Comparison of ENCODE assay signal across 13 mouse cellular contexts in the genomic region with DNA sequence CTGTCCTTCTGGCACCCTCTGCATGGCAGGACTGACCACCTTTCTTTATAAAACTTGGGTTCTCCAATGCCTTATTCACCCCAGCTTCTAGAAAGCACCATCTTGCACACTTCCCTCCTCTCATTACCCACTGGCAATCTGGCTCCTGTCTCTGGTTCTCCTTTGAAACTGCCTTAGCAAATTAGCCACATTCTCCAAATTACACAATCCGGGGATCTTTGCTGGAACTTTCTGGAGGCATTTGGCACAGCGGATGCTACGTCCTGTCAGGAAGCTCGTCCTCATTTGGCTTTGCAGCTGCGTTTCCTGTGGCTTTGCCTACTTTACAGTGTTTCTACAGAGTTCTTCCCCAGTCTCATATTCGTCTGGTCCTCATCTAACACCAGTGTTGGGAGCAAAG. TPM values are rescaled to one million over a fixed set of nuclear protein-coding genes. Genes with fewer than 3 reads are reported as not detected.
DNase-seq lines count a peak whose midpoint lies in the region; ATAC-seq and TF ChIP-seq lines count a peak whose summit lies in the region.
"Had no signal": no experiment of that assay in that cellular context is flagged by ENCODE, and none has a peak within 500 bp of the region (broad histone marks: within the 10 kb centered on the region; RNA-seq: fewer than 3 reads in every experiment).

No protein-coding gene starts in this region.

- peak; percentile 97 for DNase-seq in heart, adult 11 months
- DNase-seq in thymus, adult 2 months = peak; percentile 17
- no peak for DNase-seq in thymus, adult 18-20 months
- DNase-seq in kidney, postnatal 25 days = peak; percentile 44 to 57
- no peak for DNase-seq in neural tube, embryonic 10.5 days (ENCODE audit: extremely low spot score, low spot score)
- DNase-seq in frontal cortex, adult 2 months (ENCODE audit: extremely low spot score in 1 of 2, low spot score in 1 of 2) = no peak
- DNase-seq: cerebellum, adult 8-10 months; liver, postnatal 0 days had no signal

- no peaks in the 10 kb centered on the region for H3K9me3 ChIP-seq in heart, embryonic 12.5 days (replicated peaks)
- H3K9me3 ChIP-seq: forebrain, embryonic 12.5 days; heart, embryonic 15.5 days; limb, embryonic 10.5 days had no signal

- no peak overlapping the region for H3K4me3 ChIP-seq in heart, embryonic 12.5 days
- H3K4me3 ChIP-seq in thymus, adult 2 months (ENCODE audit: control insufficient read depth, insufficient read depth, low read length) = no peak overlapping the region
- H3K4me3 ChIP-seq in small intestine, adult 2 months (ENCODE audit: low read depth, low read length) = no peak overlapping the region
- H3K4me3 ChIP-seq: forebrain, embryonic 12.5 days; heart, embryonic 15.5 days; limb, embryonic 10.5 days had no signal

- no peak overlapping the region for H3K4me2 ChIP-seq in heart, embryonic 12.5 days
- H3K4me2 ChIP-seq: forebrain, embryonic 12.5 days; heart, embryonic 15.5 days had no signal

- H3K27me3 ChIP-seq in heart, embryonic 12.5 days (replicated peaks) = peaks cover 3% of the 10 kb centered on the region; the same call in 1 of the 2 replicates
- no peaks in the 10 kb centered on the region for H3K27me3 ChIP-seq in thymus, adult 2 months (ENCODE audit: control insufficient read depth, insufficient read depth, low read length)
- H3K27me3 ChIP-seq in small intestine, adult 2 months (ENCODE audit: control insufficient read depth, insufficient read depth, low read length) = no peaks in the 10 kb centered on the region
- H3K27me3 ChIP-seq: heart, embryonic 15.5 days had no signal

- 60% methylated on average over 6 of the region's 6 CpGs for WGBS in heart, embryonic 12.5 days
- WGBS in thymus, adult 2 months = 10% methylated on average over 6 of the region's 6 CpGs
- WGBS in small intestine, adult 2 months = 80% methylated on average over 6 of the region's 6 CpGs

- H3K4me1 ChIP-seq in heart, embryonic 12.5 days (replicated peaks) = peaks cover 11% of the 10 kb centered on the region; the same call in 1 of the 2 replicates
- H3K4me1 ChIP-seq in thymus, adult 2 months (replicated peaks; ENCODE audit: control insufficient read depth, insufficient read depth, low read length) = peaks cover 4% of the 10 kb centered on the region
- H3K4me1 ChIP-seq in small intestine, adult 2 months (ENCODE audit: control insufficient read depth, insufficient read depth, insufficient read length, low read length) = peaks cover 3% of the 10 kb centered on the region; the same call in 1 of the 2 replicates
- H3K4me1 ChIP-seq: forebrain, embryonic 12.5 days; heart, embryonic 15.5 days; limb, embryonic 10.5 days had no signal

- no peak for ATAC-seq in heart, embryonic 12.5 days (ENCODE audit: insufficient number of reproducible peaks, low FRiP score)
- ATAC-seq: liver, postnatal 0 days had no signal

- no peak for TF ChIP-seq CTCF in thymus, adult 2 months (IDR thresholded peaks at IDR 0.05; ENCODE audit: borderline replicate concordance, control insufficient read depth, extremely low read depth, insufficient read depth, low read length, poor library complexity)
- TF ChIP-seq CTCF in small intestine, adult 2 months (IDR thresholded peaks at IDR 0.05; ENCODE audit: extremely low read depth, insufficient read length, insufficient replicate concordance, low read depth, low read length) = no peak

- TF ChIP-seq POLR2A in thymus, adult 2 months (IDR thresholded peaks at IDR 0.05; ENCODE audit: control insufficient read depth, extremely low read depth, insufficient read depth, low read length, poor library complexity) = no peak
- TF ChIP-seq POLR2A in small intestine, adult 2 months (IDR thresholded peaks at IDR 0.05; ENCODE audit: low read depth, low read length) = no peak

- H3K36me3 ChIP-seq in heart, embryonic 12.5 days = no peaks in the 10 kb centered on the region
- no peaks in the 10 kb centered on the region for H3K36me3 ChIP-seq in thymus, adult 2 months (ENCODE audit: control insufficient read depth, insufficient read depth, low read length)
- no peaks in the 10 kb centered on the region for H3K36me3 ChIP-seq in small intestine, adult 2 months (ENCODE audit: control insufficient read depth, insufficient read depth, low read length)
- H3K36me3 ChIP-seq: forebrain, embryonic 12.5 days; heart, embryonic 15.5 days; limb, embryonic 10.5 days had no signal

- H3K27ac ChIP-seq in heart, embryonic 12.5 days (ENCODE audit: poor library complexity, severe bottlenecking) = no peak overlapping the region
- H3K27ac ChIP-seq in thymus, adult 2 months (ENCODE audit: control insufficient read depth, insufficient read depth, low read length) = no peak overlapping the region
- peak overlapping the region; percentile 51; the same call in 1 of the 2 replicates for H3K27ac ChIP-seq in small intestine, adult 2 months (ENCODE audit: insufficient read depth, low read depth, low read length)
- H3K27ac ChIP-seq: forebrain, embryonic 12.5 days; heart, embryonic 15.5 days; limb, embryonic 10.5 days had no signal

- H3K9ac ChIP-seq in heart, embryonic 12.5 days = no peak overlapping the region
- H3K9ac ChIP-seq: forebrain, embryonic 12.5 days; heart, embryonic 15.5 days; liver, postnatal 0 days had no signal

RNA-seq across cellular contexts. Expression of a gene that starts 6.7 kb away (rescaled TPM):
- polyA plus RNA-seq in heart, embryonic 12.5 days (2016; fragmentation: Nextera tagmentation; extraction: Ambion mirVana) = 10.1 and 12.1 TPM in 2 replicates
- polyA plus RNA-seq in thymus, adult 2 months (2012; rRNA removed) = 50.8 and 51.7 TPM in 2 replicates
- 16.9 and 18.5 TPM in 2 replicates for polyA plus RNA-seq in small intestine, adult 2 months (2012; rRNA removed)
- polyA plus RNA-seq in frontal cortex, adult 2 months (2012; rRNA removed) = 86.7 and 98.5 TPM in 2 replicates

Comparison
In these comparisons a context has a peak if more than half of its experiments do, and no peak if none do; other contexts are left out.
1. DNase-seq: peak in heart, adult 11 months (single experiment), thymus, adult 2 months (single experiment) and kidney, postnatal 25 days (2 of 2); none in thymus, adult 18-20 months (0 of 2), neural tube, embryonic 10.5 days (single experiment) and frontal cortex, adult 2 months (0 of 2).